19 mouse cellular contexts compared by ENCODE assay signal in genomic region chr14:20315137-20315536, GRCm38 (mm10). TPM values are rescaled to one million over a fixed set of nuclear protein-coding genes. Genes with fewer than 3 reads are reported as not detected.
"Had no signal": no experiment of that assay in that cellular context is flagged by ENCODE, and none has a peak within 500 bp of the region (broad histone marks: within the 10 kb centered on the region; RNA-seq: fewer than 3 reads in every experiment).

No protein-coding gene starts in this region.

- H3K4me3 ChIP-seq: neural tube, embryonic 15.5 days; stomach, embryonic 15.5 days had no signal

- H3K9ac ChIP-seq: neural tube, embryonic 15.5 days; stomach, embryonic 15.5 days had no signal

- H3K27ac ChIP-seq: neural tube, embryonic 15.5 days; stomach, embryonic 15.5 days; stomach, postnatal 0 days had no signal

- H3K4me2 ChIP-seq: neural tube, embryonic 15.5 days; stomach, embryonic 15.5 days had no signal

- H3K4me1 ChIP-seq: neural tube, embryonic 15.5 days; stomach, embryonic 15.5 days had no signal

- H3K9me3 ChIP-seq: neural tube, embryonic 15.5 days; stomach, embryonic 15.5 days had no signal

- H3K27me3 ChIP-seq: neural tube, embryonic 15.5 days; stomach, embryonic 15.5 days had no signal

- DNase-seq: retina, postnatal 1 day; right cerebral cortex, adult 18-20 months; right cerebral cortex, postnatal 14 days; right cerebral cortex, postnatal 25 days; right cerebral cortex, postnatal 4 days; spleen, adult 18-20 months; thymus, adult 18-20 months; thymus, adult 2 months; thymus, postnatal 14 days; thymus, postnatal 25 days; thymus, postnatal 36 days; thymus, postnatal 4 days had no signal

RNA-seq across cellular contexts. Expression of gene Kcnk16, which starts 46.1 kb away (rescaled TPM):
- total RNA-seq: neutrophil, adult 5-6 weeks had no signal
- polyA plus RNA-seq: neural tube, embryonic 14.5 days; neural tube, embryonic 15.5 days; spleen, adult 2 months; testis, adult 2 months had no signal
